Mouse (Mus musculus) hindbrain, embryonic 16.5 days (tissue): ENCODE measurements around the gene Tes. TPM values are rescaled to one million over a fixed set of nuclear protein-coding genes. Genes with fewer than 3 reads are reported as not detected.

ENCODE experiments used
- ATAC-seq: fragments of 200-750 bp; cut with Nextera tagmentation; 2 replicates; pipeline ENCODE4 v1.8.0; 2017; ENCODE audit warnings: moderate TSS enrichment, moderate library complexity
- H3K27ac ChIP-seq: fragments of 300-500 bp; sonication (generic); 2 replicates; pipeline ENCODE4 v1.5.1; 2014; ENCODE audit warnings: low read depth, mild to moderate bottlenecking, control low read depth, low read length, moderate library complexity
- H3K27me3 ChIP-seq: fragments of 300-500 bp; sonication (generic); replicated peaks from 2 replicates; pipeline ENCODE4 v1.6.1; 2014; ENCODE audit warnings: low read length; ENCODE audit not compliant: control insufficient read depth, insufficient read depth
- H3K36me3 ChIP-seq: fragments of 300-500 bp; sonication (generic); 2 replicates; pipeline ENCODE4 v1.6.1; 2014; ENCODE audit warnings: mild to moderate bottlenecking, low read length, moderate library complexity, mixed read lengths; ENCODE audit not compliant: control insufficient read depth, insufficient read depth
- H3K4me1 ChIP-seq: fragments of 300-500 bp; sonication (generic); 2 replicates; pipeline ENCODE4 v1.6.1; 2014; ENCODE audit warnings: low read depth, low read length; ENCODE audit not compliant: control insufficient read depth, insufficient read depth
- H3K4me2 ChIP-seq: fragments of 300-500 bp; sonication (generic); 2 replicates; pipeline ENCODE4 v1.6.1; 2014; ENCODE audit warnings: mild to moderate bottlenecking, low read length, control low read depth, moderate library complexity
- H3K4me3 ChIP-seq: fragments of 300-500 bp; sonication (generic); 2 replicates; pipeline ENCODE4 v1.5.1; 2014; ENCODE audit warnings: mild to moderate bottlenecking, low read length, control low read depth, moderate library complexity
- H3K9ac ChIP-seq: fragments of 300-500 bp; sonication (generic); 2 replicates; pipeline ENCODE4 v1.6.1; 2014; ENCODE audit warnings: low read depth, mild to moderate bottlenecking, control low read depth, low read length, moderate library complexity
- H3K9me3 ChIP-seq: fragments of 300-500 bp; sonication (generic); 2 replicates; pipeline ENCODE4 v1.6.1; 2014; ENCODE audit warnings: mild to moderate bottlenecking, low read length, moderate library complexity; ENCODE audit not compliant: control insufficient read depth
- WGBS: fragments of 180-500 bp; shearing (Covaris S2); extraction: QIAGEN DNeasy Blood & Tissue Kit; methylation state at CpG from one replicate; pipeline ENCODE4 v1.1.7; 2014; 5-methylcytosine and 5-hydroxymethylcytosine counted together
- polyA plus RNA-seq: library from polyadenylated mRNA; unstranded; fragments of >200 nt; fragmentation: Nextera tagmentation; extraction: Ambion mirVana; gene quantifications from 2 replicates; pipeline ENCODE4 v1.2.1, GENCODE M21; 2015

The Tes gene
- 55.5 and 58.8 TPM in 2 replicates for polyA plus RNA-seq

DNA sequence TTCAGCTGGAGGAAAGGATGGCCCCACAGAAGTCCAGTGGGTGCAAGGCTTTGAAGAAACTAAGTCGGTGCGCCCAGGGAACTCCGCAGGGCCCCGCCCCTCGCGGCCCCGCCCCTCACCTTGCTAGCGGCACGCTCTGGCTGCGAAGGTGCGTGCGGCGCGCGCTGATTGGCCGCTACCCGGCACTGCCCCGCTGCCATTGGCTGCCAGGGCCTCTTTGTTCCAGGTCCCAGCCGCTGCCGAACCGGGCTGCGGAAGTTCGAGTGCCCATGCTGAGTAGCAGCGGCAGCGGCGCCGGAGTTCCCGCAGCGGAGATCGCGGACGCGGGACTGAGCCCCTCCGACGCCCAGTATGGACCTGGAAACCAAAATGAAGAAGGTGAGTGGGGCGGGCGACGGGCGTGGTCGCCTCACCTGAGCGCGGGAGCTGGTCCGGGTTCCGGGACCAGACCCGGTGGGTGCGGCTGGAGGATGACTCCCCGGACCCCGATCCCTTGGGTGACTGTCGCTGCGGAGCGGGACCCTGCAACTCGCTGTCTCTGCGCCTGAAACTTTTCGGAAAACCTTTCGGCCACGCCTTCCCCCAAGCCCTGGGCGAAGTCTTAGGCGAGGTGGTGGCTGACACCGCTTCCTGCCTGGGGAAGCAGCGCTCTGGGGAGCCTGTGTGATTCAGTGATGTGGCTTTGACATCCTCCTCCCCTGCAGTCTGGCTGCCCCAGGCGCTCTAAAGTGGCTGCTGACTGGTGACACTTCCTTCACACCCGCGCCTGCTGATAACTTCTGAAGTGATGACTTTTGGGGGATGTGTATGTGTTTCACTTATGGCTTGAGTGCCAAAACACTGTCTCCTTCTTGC is at the start of gene Tes:
Gene Tes (plus strand): TSS at position 214 of the 855 bp plus-strand sequence.
- H3K4me1 ChIP-seq = peaks cover 8% of the 10 kb centered on the region
- H3K9me3 ChIP-seq = no peaks in the 10 kb centered on the region
- no peaks in the 10 kb centered on the region for H3K27me3 ChIP-seq
- peak within 1 kb of the TSS; percentile 67 for H3K4me3 ChIP-seq
- ATAC-seq = peak; percentile 98
- H3K4me2 ChIP-seq = peak within 1 kb of the TSS; percentile 60
- H3K27ac ChIP-seq = peak within 1 kb of the TSS; percentile 57; the same call in 1 of the 2 replicates
- under 1% methylated on average over 58 of the region's 63 CpGs for WGBS
- H3K36me3 ChIP-seq = no peaks in the 10 kb centered on the region
- H3K9ac ChIP-seq = peak within 1 kb of the TSS; percentile 75

- Histone ChIP-seq H3K4me1 (no peaks in the 10 kb centered on the region), H3K27ac (no peak overlapping the region), H3K4me3 (no peak overlapping the region), H3K9me3 (no peaks in the 10 kb centered on the region), H3K36me3 (no peaks in the 10 kb centered on the region), H3K27me3 (no peaks in the 10 kb centered on the region), H3K9ac (no peak overlapping the region), H3K4me2 (no peak overlapping the region)
- 80% methylated on average over 7 of the region's 7 CpGs for WGBS
- no peak for ATAC-seq
These were observed 39.1 kb upstream of the Tes start for GRCm38 (mm10) chr6:17025886-17026285.

GRCm38 (mm10) chr6:17027572-17027971 is 37.4 kb upstream of the Tes start:
- no peaks in the 10 kb centered on the region for H3K27me3 ChIP-seq
- peak; percentile 69; the same call in 1 of the 2 replicates for ATAC-seq
- no peaks in the 10 kb centered on the region for H3K4me1 ChIP-seq
- WGBS = 25% methylated on average over 8 of the region's 8 CpGs
- no peak overlapping the region for H3K4me2 ChIP-seq
- H3K4me3 ChIP-seq = no peak overlapping the region
- no peaks in the 10 kb centered on the region for H3K9me3 ChIP-seq
- H3K9ac ChIP-seq = no peak overlapping the region
- no peaks in the 10 kb centered on the region for H3K36me3 ChIP-seq
- no peak overlapping the region for H3K27ac ChIP-seq

- Histone ChIP-seq H3K27ac (no peak overlapping the region), H3K27me3 (no peaks in the 10 kb centered on the region), H3K9ac (no peak overlapping the region), H3K4me2 (no peak overlapping the region), H3K9me3 (no peaks in the 10 kb centered on the region), H3K4me1 (no peaks in the 10 kb centered on the region), H3K4me3 (no peak overlapping the region), H3K36me3 (no peaks in the 10 kb centered on the region)
- 86% methylated on average over 8 of the region's 8 CpGs for WGBS
- no peak for ATAC-seq
These were observed 36.1 kb upstream of the Tes start for GRCm38 (mm10) chr6:17028809-17029208.

DNA sequence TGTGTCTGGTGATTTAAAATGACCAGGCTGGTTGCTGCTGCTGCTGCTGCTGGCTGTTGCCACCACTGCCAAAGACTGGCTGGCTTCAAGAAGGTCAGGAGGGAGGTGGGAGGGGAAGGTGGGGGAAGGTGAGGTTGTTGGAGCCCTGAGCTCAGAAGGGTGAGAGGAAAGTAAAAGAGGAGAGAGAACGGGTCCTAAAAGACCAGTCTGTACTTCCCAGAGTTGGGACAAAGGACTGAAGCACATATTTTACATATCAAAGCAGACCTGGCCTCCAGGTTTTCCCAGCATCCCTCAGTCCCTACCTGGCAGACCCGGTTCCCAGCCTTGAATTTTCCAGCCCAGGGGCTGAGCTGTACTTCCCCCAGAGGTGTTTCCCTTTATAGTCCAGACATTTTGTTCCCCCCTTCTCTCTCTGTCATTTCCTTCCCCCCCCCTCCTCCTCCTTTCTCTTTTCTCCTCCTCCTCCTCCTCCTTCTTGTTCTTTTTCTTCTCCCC is 32.7 kb upstream of the Tes start:
- Histone ChIP-seq H3K27me3 (no peaks in the 10 kb centered on the region), H3K9me3 (no peaks in the 10 kb centered on the region), H3K9ac (no peak overlapping the region), H3K36me3 (no peaks in the 10 kb centered on the region), H3K4me3 (no peak overlapping the region), H3K4me1 (no peaks in the 10 kb centered on the region), H3K4me2 (no peak overlapping the region), H3K27ac (no peak overlapping the region)
- ATAC-seq = no peak
- WGBS = 19% methylated on average over 2 of the region's 2 CpGs

DNA sequence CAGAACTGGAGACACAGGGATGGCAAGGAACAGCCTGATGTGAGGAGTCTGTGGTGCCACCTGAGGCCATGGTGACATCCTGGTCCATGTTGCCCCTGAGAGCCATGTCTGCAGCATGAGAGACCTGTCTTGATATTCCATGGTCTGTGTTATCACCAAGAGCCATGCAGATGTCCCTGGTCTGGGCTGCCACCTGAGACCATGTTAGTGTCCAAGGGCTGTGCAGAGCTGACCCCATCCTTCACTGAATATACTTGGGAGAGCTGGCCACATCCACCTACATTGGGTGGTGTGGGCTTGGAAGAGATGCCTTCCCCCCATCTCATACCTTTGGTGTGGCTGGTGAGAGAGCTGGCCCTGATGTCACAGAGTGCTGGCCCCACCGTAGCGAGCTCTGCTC is 30.9 kb upstream of the Tes start:
- no peaks in the 10 kb centered on the region for H3K4me1 ChIP-seq
- no peak overlapping the region for H3K9ac ChIP-seq
- H3K27me3 ChIP-seq = no peaks in the 10 kb centered on the region
- no peak overlapping the region for H3K27ac ChIP-seq
- ATAC-seq = no peak
- H3K4me2 ChIP-seq = no peak overlapping the region
- H3K4me3 ChIP-seq = no peak overlapping the region
- WGBS = 94% methylated on average over 2 of the region's 2 CpGs
- no peaks in the 10 kb centered on the region for H3K36me3 ChIP-seq
- H3K9me3 ChIP-seq = no peaks in the 10 kb centered on the region

DNA sequence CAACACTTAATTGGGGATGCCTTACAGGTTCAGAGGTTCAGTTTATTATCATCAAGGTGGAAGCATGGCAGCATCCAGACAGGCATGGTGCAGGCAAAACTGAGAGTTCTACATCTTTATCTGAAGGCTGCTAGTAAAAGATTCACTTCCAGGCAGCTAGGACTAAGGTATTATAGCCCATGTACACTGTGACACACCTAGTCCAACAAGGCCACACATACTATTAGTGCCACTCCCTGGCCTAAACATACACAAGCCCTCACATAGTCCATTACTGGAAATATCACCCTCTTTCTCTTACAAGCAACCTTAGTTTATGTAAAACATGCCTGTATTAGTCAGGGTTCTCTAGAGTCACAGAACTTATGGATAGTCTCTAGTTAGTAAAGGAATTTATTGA is 29.7 kb upstream of the Tes start:
- ATAC-seq = no peak
- no peaks in the 10 kb centered on the region for H3K4me1 ChIP-seq

GRCm38 (mm10) chr6:17051432-17052025 is 13.4 kb upstream of the Tes start:
- no peak overlapping the region for H3K4me3 ChIP-seq
- ATAC-seq = no peak
- no peaks in the 10 kb centered on the region for H3K9me3 ChIP-seq
- H3K36me3 ChIP-seq = no peaks in the 10 kb centered on the region
- H3K27ac ChIP-seq = no peak overlapping the region
- no peak overlapping the region for H3K9ac ChIP-seq
- H3K4me2 ChIP-seq = no peak overlapping the region
- 78% methylated on average over 4 of the region's 4 CpGs for WGBS
- H3K4me1 ChIP-seq = no peaks in the 10 kb centered on the region
- H3K27me3 ChIP-seq = no peaks in the 10 kb centered on the region

More for the DNA sequence above, 29.7 kb upstream of the Tes start:
- H3K4me3 ChIP-seq = no peak overlapping the region
- no peak overlapping the region for H3K9ac ChIP-seq
- no peaks in the 10 kb centered on the region for H3K27me3 ChIP-seq
- no peak overlapping the region for H3K4me2 ChIP-seq
- no peaks in the 10 kb centered on the region for H3K36me3 ChIP-seq
- no peaks in the 10 kb centered on the region for H3K9me3 ChIP-seq
- no peak overlapping the region for H3K27ac ChIP-seq

DNA sequence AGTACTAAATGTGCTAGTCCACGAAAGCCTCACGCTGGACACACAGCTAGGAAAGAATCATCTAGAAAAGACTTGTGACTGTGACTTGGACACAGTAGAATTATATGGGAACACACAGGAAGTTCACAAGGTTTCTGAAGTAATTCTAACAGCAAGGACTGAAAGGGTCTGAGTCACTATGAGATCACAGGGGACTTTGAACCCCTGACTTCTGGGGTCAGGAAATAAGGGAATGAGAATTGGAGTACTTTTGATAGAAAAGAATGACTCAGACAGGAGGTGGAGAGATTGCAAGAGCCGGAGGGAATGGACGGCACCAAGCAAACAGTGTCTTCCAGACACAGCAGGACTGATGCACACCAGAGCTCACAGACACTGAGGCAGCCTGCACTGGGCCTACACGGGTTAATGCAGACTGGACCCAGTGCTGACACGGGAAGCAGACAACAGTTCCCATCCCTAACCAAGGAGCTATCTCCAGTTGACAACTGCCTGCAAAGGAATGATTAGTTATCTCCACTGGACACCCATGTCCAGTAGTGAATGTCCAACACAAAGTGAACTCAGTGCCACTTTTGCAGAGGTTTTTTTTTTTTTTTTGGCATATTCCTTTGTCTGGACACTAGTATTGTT is 11.8 kb upstream of the Tes start:
- no peak for ATAC-seq
- 77% methylated on average over 6 of the region's 6 CpGs for WGBS
- H3K27me3 ChIP-seq = no peaks in the 10 kb centered on the region

More for the DNA sequence above, 11.8 kb upstream of the Tes start:
- Histone ChIP-seq H3K4me3 (no peak overlapping the region), H3K4me1 (no peaks in the 10 kb centered on the region), H3K4me2 (no peak overlapping the region), H3K9me3 (no peaks in the 10 kb centered on the region), H3K27ac (no peak overlapping the region), H3K36me3 (no peaks in the 10 kb centered on the region), H3K9ac (no peak overlapping the region)
